Mouse (Mus musculus) hindbrain, embryonic 16.5 days (tissue): ENCODE results near the gene Golt1a. TPM values are rescaled to one million over a fixed set of nuclear protein-coding genes. Genes with fewer than 3 reads are reported as not detected.

Experiments
- polyA plus RNA-seq: library from polyadenylated mRNA; unstranded; fragments of >200 nt; fragmentation: Nextera tagmentation; extraction: Ambion mirVana; gene quantifications from 2 replicates; pipeline ENCODE4 v1.2.1, GENCODE M21; 2015

Golt1a gene
- polyA plus RNA-seq, 1 experiment from 2014 or later: not detected

Other genes starting within 250 kb of the Golt1a start
- gene Ppp1r15b, start 178.7 kb upstream of the Golt1a start, polyA plus RNA-seq: 22.2 and 29.1 TPM in 2 replicates
- 15.0 TPM in 2 replicates for gene Plekha6, start 145.6 kb upstream of the Golt1a start, polyA plus RNA-seq
- not detected in 2 replicates for gene Kiss1, start 12.1 kb downstream of the Golt1a start, polyA plus RNA-seq
- gene Ren1, start 40.7 kb downstream of the Golt1a start, polyA plus RNA-seq: 6.6 and 7.8 TPM in 2 replicates
- gene Etnk2, start 53.8 kb downstream of the Golt1a start, polyA plus RNA-seq: 25.7 and 29.5 TPM in 2 replicates
- gene Sox13, start 114.6 kb downstream of the Golt1a start, polyA plus RNA-seq: 2.9 and 5.1 TPM in 2 replicates